Mouse (Mus musculus): ENCODE measurements around the gene Zfp981. TPM values are rescaled to one million over a fixed set of nuclear protein-coding genes. Genes with fewer than 3 reads are reported as not detected.
"Not testable (repeated sequence)": the region's sequence is repeated elsewhere in the genome, so short reads cannot be mapped to it uniquely, and the experiment has no call there.

The Zfp981 gene
- polyA plus RNA-seq, 1 experiment from 2014 or later = 0.26 TPM

- H3K9me3 ChIP-seq (ENCODE audit: control insufficient read depth, low read length) = peaks cover 69% of the 10 kb centered on the region
Measured at GRCm38 (mm10) chr4:146535883-146536282, 34.1 kb downstream of the Zfp981 start.

GRCm38 (mm10) chr4:146579905-146580873, 78.4 kb downstream of the Zfp981 start:
- H3K36me3 ChIP-seq (ENCODE audit: control insufficient read depth, insufficient read depth, low read length); H3K4me1 ChIP-seq (ENCODE audit: control insufficient read depth, insufficient read depth, low read length); H3K9ac ChIP-seq (replicated peaks; ENCODE audit: low read length); H3K27me3 ChIP-seq (ENCODE audit: control insufficient read depth, insufficient read depth, low read length); H3K27ac ChIP-seq (replicated peaks; ENCODE audit: low read depth, low read length); H3K9me3 ChIP-seq (ENCODE audit: control insufficient read depth, low read length); H3K4me3 ChIP-seq (replicated peaks; ENCODE audit: low read depth, low read length); H3K4me2 ChIP-seq (ENCODE audit: low read length); DNase-seq: not testable (repeated sequence)
- peak; percentile 79 for ATAC-seq (ENCODE audit: low FRiP score, low TSS enrichment)
- WGBS = 2% methylated on average over 8 of the region's 111 CpGs

More at GRCm38 (mm10) chr4:146535883-146536282, 34.1 kb downstream of the Zfp981 start:
- Histone ChIP-seq H3K4me3 (replicated peaks; ENCODE audit: low read depth, low read length) (no peak overlapping the region), H3K4me2 (ENCODE audit: low read length) (no peak overlapping the region), H3K9ac (replicated peaks; ENCODE audit: low read length) (no peak overlapping the region), H3K4me1 (ENCODE audit: control insufficient read depth, insufficient read depth, low read length) (no peaks in the 10 kb centered on the region), H3K27me3 (ENCODE audit: control insufficient read depth, insufficient read depth, low read length) (no peaks in the 10 kb centered on the region), H3K27ac (replicated peaks; ENCODE audit: low read depth, low read length) (no peak overlapping the region), H3K36me3 (ENCODE audit: control insufficient read depth, insufficient read depth, low read length) (no peaks in the 10 kb centered on the region)
- DNase-seq (no peak), ATAC-seq (ENCODE audit: low FRiP score, low TSS enrichment) (peak; percentile 50; the same call in 1 of the 2 replicates)

Other genes starting within 250 kb of the Zfp981 start
- 2.6 and 2.9 TPM in 2 replicates for gene Zfp992, start 53.0 kb upstream of the Zfp981 start, polyA plus RNA-seq (2014; fragmentation: Nextera tagmentation; extraction: Ambion mirVana)
- 2.7 and 3.4 TPM in 2 replicates for gene Zfp993, start 108.9 kb downstream of the Zfp981 start, polyA plus RNA-seq (2014; fragmentation: Nextera tagmentation; extraction: Ambion mirVana)